Mouse (Mus musculus) hematopoietic stem cell, adult 5-6 weeks (primary cell): ENCODE data around the gene Tmem132c. TPM values are rescaled to one million over a fixed set of nuclear protein-coding genes. Genes with fewer than 3 reads are reported as not detected.

ENCODE experiments used
- ATAC-seq, 2 experiments: fragments of 125-278 bp in 1 of 2; replicated peaks in 1 of 2; 2 replicates each; pipeline ENCODE4 v1.8.0; 2016 to 2017; ENCODE audit warnings: inconsistent platforms in 2 of 2, mild to moderate bottlenecking in 2 of 2, moderate number of reproducible peaks in 2 of 2, low read depth in 1 of 2, moderate TSS enrichment in 1 of 2; ENCODE audit not compliant: low FRiP score in 2 of 2, poor library complexity in 2 of 2, severe bottlenecking in 2 of 2, insufficient read depth in 1 of 2, low TSS enrichment in 1 of 2
- total RNA-seq: library from RNA; stranded (forward); fragments of 172-1452, 232-1000 nt; gene quantifications from 2 replicates; pipeline ENCODE4 v1.2.3, GENCODE M21; 2017

Gene Tmem132c
- total RNA-seq, 1 experiment from 2014 or later = not detected

DNA sequence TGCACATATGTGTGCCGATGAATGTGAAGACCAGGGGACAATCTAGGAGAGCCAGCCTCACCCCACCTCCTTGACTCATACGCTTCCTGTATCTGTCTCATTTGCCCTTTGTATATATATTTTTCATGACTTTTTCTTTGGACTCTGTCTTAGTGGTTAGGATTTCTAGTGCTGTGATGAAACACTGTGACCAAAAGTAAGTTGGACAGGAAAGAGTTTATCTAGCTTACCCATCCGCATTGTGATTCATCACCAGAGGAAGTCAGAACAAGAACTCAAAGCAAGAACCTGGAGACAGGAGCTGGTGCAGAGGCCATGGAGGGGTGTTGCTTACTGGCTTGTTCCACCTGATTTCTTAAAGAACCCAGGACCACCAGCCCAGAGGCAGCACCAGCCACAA, 250.1 kb downstream of the Tmem132c start:
- no peak for ATAC-seq

DNA sequence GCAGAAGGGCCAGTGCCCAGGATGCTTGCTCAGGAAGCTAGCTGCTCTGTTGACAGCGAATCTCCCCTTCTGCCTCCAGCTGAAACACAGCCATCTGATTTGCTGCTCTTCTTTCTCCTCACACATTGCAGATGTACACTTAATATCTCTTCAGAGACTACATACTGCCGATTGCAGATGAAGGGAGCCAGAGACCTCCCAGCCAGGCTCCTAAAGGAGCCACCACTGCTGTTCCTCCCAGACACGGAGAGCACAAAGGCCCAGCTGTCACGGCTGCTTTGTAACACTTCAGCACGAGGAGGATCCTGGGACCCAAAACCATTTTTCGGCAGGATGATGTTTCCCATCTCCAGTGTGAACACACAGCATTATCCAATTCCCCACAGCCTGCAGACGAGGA, 255.3 kb downstream of the Tmem132c start:
- no peak for ATAC-seq

DNA sequence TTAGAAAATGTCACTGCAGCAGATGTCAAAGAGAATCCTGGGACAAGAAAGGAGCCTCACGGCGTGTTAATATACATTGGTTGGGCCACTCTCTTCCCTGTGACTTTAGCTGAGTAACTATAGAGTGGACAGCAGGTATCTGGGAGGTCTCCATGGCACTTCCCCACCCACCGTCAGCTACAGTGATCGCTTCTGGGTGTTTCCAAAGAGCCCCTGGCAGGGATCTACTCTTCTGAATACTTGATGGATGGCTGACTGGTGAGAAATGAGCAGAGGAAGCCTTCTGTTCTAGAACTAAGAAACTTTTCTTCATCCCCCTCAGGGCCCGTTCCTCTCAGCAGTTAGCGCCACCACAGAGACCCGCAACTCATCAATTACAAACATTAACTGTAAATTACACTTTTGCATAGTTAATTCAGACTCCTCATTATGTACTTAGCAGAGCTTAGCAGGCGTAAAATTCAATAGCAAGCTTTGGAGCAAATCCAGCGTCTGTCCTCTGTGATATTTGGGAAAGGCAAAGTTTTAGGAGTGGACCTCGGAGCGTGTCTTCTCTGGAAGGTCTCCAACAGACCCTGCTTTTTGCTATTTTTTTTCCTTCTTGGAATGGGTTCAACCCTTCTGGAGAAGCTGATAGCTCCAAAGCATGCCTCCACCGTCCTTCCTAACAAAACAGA, 257.7 kb downstream of the Tmem132c start:
- ATAC-seq = no peak

DNA sequence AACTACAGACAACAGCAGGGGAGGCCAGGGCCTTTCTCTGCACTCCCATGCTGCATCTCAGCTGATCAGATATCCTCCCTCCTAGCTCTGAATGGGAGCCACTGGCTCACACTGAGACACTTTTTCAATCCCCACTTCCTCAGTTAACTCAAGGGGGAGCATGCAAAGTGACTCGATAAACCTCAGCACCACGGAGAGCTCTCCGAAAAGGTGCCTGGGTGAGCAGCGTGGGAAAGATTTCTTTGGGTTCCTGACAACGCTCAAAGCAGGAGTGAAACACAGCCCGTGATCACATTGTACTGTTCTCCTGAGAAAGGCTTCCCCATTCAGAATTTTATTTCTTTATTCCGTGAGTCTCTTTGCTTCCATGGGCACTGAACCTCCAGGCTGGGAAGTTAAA, 261.2 kb downstream of the Tmem132c start:
- ATAC-seq = peak in 1 of 2 experiments; percentile 32; a peak in 1 of 4 replicates

DNA sequence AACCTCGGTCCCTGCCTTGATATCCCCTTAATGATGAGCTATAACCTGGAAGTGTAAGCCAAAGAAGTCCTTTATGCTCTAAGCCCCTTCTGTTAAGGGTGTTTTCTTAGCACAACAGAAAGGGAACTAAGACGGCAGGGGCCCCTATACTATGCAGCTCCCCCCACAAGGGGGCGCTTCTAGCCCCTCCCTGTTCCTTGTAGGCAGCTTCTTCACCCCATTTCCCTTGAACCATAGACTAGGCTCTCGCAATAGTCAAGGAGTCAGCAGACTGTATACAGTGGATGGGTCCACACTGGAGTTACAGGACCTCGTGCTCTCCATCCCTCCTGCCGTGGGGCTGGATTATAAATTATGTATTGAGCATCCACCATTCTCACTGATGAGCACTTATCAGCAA, 264.1 kb downstream of the Tmem132c start:
- ATAC-seq = peak in 1 of 2 experiments; percentile 53; a peak in 2 of 4 replicates

DNA sequence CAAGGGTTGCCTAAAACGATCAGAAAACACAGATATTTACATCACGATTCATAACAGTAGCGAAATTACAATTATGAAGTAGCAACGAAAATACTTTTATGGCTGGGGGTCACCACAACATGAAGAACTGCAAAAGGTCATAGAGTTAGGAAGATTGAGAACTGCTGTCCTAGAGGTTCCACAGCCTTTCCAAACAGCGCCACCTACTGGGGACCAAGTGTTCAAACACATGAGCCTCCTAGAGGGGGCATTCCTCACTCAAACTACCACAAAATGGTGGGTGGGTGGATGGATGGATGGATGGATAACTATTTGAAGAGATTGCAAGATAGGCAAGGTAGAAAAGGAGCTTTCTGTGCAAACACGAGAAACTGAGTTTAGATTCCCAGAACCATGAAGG, 270.0 kb downstream of the Tmem132c start:
- ATAC-seq = peak; percentile 46 to 53; a peak in 1 of 4 replicates

DNA sequence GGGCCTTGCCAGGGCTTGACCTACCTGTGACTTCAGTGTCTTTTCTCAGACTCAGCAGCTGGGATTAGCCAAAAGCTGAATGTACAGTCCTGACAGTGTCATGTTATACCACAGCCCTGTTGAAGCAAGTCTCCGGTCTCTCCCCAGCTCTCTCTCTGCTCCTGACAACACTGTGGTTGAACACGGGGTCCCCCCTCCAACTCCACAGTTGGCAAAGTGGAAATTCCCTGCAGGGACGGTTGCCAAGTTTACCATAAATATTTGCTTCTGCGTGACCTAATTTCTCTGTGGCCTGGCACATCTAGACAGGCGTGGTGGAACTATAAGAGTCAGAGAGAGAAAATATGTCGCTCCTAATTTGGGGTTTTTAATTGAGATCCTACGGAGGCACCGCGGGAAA, 274.4 kb downstream of the Tmem132c start:
- ATAC-seq = no peak

DNA sequence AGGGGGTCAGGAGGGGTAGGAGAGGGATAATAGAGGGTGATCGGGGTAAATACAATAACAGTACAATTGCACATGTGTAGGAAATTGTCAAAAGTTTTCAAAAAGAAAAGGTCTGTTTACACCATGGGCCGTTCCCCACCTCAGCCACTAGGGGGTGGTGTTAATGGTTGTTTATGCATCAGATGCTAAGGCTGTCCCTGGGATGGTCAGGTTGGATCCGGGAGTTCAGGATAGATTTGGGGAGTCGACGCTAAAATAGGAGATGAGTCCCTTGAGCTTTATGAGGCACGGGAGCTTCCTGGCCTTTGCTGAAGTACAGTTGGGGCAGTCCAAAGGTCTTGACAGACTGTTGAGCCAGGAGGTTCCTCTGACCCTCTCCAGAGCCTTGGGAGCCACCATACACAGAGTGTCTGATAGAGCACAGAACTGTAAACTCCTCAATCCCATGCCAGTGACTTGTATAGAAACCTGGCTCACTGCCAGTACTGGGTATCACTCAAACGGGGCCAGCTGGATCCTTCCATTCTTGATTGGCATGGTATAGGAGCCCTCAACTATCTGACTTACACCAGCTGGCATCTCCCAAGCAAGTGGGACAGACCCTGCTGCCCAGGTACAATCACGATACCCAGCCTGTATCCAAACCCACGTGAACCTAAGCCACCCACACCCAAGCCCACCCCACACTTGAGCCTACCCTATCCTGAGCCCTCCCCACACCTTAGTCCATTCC, 281.3 kb downstream of the Tmem132c start:
- ATAC-seq = 0 out of 4 replicates have a peak, but pooled peaks of 1 of the 2 experiments have one; percentile 37

DNA sequence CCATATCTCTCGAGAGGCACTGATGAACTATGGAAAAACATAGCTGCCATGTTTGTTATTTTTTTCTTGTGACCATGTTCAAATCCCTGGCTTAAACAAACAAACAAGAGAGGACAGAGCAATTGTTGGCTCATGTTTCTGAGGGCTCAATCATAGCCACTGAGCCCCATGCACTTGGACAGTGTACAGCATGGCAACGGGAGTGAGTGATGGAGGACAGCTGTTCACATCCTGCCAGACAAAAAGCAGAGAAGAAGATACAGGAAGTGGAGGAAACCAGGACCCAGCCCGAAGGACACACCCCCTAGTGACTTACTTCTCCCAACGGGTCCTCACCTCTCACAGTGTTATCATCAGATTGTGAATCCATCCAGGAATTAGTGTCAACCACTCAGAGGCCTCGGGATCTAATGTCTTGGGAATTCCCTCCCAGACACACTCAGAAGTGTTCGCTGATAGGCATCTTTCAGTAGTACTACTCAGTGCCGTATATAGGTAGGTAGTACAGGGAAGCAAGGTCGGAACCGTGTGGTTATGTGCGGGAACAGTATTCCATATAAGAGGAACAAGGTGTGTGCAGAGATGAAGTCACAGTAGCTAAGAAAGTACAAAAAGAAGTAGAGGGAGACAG, 285.9 kb downstream of the Tmem132c start:
- no peak for ATAC-seq

DNA sequence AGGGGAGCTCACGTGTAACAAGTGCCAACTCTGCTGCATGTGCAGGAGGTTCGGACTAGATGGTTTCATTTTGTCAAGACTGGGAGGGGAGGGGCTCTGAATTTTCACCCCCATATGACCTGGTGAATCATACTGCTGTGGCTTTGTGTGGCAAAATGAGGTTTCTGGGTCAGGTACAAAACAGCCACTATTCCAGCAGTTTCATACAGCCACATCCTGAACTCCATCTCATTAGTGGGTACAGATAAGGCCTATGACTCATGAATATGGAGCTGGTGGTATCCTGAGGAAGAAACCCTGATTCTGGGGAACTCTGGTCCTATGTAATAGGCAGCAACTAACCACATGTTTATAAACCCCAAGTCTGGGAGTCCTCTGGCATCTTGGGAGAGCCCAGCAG, 295.9 kb downstream of the Tmem132c start:
- no peak for ATAC-seq

DNA sequence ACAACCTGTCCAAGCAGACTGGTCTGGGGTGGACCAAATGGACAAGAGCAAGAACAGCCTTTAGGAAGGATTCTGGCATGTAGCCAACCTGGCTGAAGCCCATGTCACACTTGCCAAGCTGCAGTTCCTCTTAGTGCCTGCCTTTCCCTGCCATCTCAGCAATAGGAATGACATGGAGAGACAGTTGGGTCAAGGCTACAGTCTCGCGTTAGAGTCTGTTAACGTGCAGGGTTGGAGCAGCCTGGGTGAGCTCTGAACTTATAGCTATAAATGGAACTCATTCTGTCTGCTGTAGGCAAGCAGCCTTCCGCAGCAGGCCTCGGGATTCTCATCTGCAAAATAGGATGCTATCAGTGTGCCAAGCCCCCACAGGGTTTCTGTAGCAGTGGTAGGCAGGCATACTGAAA, 305.0 kb downstream of the Tmem132c start:
- ATAC-seq = no peak

DNA sequence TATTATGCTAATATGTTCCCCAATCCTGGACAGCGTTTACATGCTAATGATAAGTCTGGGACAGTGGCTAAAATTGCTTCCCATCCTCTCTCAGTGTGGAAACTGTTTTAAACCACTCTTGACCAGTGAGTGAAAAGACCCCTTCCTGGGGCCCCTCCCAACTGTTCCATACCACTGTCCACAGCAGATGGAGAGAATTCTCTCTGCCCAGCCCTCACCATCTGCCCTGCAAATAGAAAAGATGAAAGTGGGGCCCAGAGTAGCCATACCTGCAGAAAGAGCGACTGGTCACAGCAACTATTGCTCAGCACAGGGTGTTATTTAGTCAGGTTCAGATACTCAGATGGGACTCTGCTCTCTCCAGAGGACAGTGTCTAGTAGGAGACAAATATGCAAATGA, 306.5 kb downstream of the Tmem132c start:
- no peak for ATAC-seq

DNA sequence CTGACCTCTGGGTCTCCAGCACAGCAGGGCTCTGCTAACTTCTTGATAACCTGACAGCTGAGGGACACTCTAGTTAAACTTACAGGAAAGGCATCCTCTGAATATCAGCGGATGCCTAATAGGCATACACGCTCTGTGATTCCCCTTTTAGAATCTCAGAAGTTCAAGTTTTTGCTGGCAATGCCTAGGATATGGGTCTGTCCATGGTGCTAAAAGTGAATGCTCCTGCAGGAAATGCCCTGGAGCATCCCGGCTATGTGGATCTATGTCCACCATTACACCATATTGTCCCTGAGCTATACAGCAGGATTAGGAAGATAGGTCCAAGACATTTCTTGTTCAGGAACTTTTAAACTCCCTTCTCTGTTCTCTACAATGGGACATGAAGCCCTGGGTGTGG, 319.5 kb downstream of the Tmem132c start:
- no peak for ATAC-seq

DNA sequence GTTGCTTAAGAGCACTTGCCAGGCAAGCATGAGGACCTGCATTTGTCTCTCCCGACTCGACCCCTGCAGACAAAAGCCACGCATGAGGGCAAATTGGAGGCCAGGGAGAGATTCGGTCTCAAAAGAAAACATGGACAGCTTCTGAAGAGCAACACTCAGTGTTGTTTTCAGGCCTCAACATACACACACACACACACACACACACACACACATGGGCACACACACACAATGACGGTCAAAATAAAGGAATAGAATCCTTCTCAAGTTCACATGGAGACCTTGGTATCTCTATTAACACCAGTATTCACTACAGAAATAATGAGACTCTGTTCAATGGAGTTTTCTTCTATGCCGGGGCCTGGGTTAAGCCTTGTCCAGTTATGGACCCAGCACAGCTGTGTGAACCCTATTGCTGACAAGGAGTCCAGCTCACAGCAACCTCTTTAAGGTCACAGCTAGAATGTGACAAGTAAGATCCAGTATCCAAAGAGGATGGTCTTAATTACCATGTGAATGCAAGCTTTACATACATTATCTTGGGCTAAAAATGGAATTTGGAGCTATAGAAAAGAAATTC, 325.6 kb downstream of the Tmem132c start:
- ATAC-seq = no peak

DNA sequence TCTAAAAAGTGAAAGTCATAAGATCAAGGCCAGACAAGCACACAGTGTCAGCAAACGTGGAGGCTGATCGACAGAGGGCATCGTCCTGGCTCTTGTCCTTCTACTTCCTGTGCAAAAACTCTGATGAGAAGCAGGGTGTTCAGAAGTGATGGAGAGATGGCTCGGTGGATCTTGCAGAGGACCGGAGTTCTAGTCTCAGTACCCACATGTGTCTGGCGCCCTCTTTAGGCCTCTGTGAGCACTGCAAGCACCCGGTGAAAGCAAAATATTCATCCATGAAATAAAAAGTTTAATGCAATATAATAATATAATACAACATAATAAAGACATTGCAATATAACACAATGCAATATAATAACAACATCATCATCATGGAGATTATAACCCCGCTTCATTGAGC, 335.8 kb downstream of the Tmem132c start:
- no peak for ATAC-seq

DNA sequence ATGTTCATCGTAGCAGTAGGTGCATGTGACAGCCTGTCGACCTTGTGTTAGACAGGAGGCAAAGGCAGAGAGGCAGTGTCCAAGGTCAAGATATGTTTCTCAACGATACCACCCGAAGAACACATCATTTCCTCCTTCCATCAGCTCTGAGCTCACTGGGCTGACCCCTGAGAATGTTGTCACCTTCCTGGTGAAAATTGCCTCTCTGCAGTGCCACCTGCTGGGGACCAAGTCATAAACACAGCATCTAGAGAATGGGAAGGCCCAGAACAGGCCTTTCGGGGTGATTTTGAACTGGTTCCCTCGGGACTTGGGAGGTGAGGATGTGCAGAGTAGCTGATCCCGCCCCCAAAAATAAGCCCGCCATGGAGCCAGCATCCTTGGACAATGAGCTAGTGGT, 342.1 kb downstream of the Tmem132c start:
- peak in 1 of 2 experiments; percentile 41; a peak in 1 of 4 replicates for ATAC-seq

DNA sequence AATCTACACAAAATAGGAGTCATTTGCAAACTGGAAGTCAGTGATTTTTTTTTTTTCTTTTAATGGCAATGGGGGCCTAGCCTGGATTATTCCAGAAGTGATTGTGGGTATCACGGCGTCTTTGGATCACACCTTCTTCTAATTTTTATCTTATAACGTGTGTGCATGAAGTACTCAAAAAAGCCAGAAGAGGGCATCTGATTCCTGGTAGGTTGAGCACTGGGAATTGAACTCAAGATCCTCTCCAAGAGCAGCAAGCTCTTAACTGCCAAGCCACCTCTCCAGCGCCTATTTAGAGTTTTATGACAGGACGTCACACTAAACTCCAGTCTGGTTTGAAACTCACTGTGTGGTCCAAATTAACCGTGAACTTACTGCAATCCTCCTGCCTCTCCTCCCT, 346.2 kb downstream of the Tmem132c start:
- 0 out of 4 replicates have a peak, but pooled peaks of 1 of the 2 experiments have one; percentile 32 for ATAC-seq

DNA sequence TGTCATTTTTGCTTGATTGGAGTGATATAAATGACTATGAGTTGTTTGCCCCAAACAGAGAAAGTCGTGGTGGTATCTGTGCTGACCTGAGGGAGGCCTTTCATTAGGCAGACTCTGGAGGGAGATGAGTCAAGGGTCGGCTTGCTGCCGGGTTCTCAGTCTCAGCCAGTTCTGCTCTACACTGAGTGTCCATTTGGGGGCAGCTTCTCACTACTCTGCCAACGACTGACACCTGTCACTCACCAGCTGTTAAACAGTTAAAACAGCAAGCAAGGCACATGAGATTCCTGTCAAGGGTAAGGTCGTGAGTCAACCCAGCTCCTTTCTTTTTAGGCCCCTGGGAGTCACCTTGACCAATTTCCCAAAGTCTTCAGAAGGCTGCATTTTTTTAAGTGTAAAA, 350.8 kb downstream of the Tmem132c start:
- no peak for ATAC-seq
